Mouse (Mus musculus) megakaryocyte, embryonic 14.5 days (primary cell): Measurements from ENCODE around the gene Mn1.

Experiments
- FLI1 ChIP-seq: IDR thresholded peaks from 2 replicates; pipeline ENCODE4 v1.6.1; 2012; ENCODE audit warnings: low read length, inconsistent platforms, mixed read lengths
- GATA1 ChIP-seq: IDR thresholded peaks from 3 replicates; pipeline ENCODE4 v1.6.1; 2012; ENCODE audit warnings: mixed read lengths, low read length, inconsistent platforms, borderline replicate concordance

DNA sequence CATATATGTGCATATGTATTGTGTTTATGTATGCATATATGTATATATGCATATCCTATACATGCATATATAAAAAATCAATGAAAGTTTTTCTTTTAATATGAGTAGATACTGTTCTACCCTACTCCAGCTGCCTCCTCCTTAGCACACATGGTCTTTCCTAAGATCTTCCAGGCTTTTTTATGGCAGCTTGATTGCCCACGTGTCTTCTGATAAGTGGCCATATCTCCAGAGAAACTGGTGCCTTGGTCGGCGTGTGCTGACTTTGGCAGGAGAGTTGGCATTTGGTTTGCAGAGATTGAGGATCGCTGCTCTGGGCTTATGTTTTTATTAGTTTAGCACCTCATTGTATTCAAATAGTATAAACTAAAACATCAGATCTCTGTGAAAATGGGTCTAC, 68.7 kb downstream of the Mn1 start:
- TF ChIP-seq GATA1: no peak
- TF ChIP-seq FLI1: no peak
